Mouse (Mus musculus) monocyte, adult 59 days (primary cell): ENCODE data around the gene Cyba. TPM values are rescaled to one million over a fixed set of nuclear protein-coding genes. Genes with fewer than 3 reads are reported as not detected.

ENCODE experiments used
- total RNA-seq, 2 experiments: library from RNA; stranded (reverse); gene quantifications; one replicate each; pipeline ENCODE4 v1.2.4; 2023

Cyba gene
- total RNA-seq: 100 to 1,000 TPM; 719 to 753 TPM

GRCm38 (mm10) chr8:122432443-122433268 is at the start of gene Cyba:
Cyba (minus strand) TSS chr8:122432930.

GRCm38 (mm10) chr8:122475580-122476320 is 43.0 kb upstream of the Cyba start, which contains the start of the genes Rnf166 and Ctu2:
Rnf166 (minus strand) TSS chr8:122476064.
Ctu2 (plus strand) TSS chr8:122476143.

GRCm38 (mm10) chr8:122460524-122461472 is 28.1 kb upstream of the Cyba start, which contains the start of gene Snai3:
Snai3 (minus strand) TSS chr8:122460733.

GRCm38 (mm10) chr8:122443262-122444006 is 10.7 kb upstream of the Cyba start, which contains the start of gene Mvd:
Mvd (minus strand) TSS chr8:122443422.

GRCm38 (mm10) chr8:122421376-122422070 is 11.2 kb downstream of the Cyba start, which contains the start of gene Il17c:
Il17c (plus strand) TSS chr8:122422020.

GRCm38 (mm10) chr8:122376365-122377231 is 56.1 kb downstream of the Cyba start, which contains the start of gene Zc3h18:
Zc3h18 (plus strand) TSS chr8:122376609.

Other genes starting within 250 kb of the Cyba start
- 1 to 10 TPM; 6.2 to 8.8 TPM for gene Zfpm1, start 150.8 kb downstream of the Cyba start, total RNA-seq
- not detected for gene Trhr2, start 72.2 kb downstream of the Cyba start, total RNA-seq
- gene Zc3h18, start 56.3 kb downstream of the Cyba start, total RNA-seq: 10 to 100 TPM; 73.0 to 84.4 TPM
- gene Il17c, start 10.9 kb downstream of the Cyba start, total RNA-seq: under 1 TPM in 1 of 2 experiments, not detected in 1; 0.73 TPM
- gene Mvd, start 10.5 kb upstream of the Cyba start, total RNA-seq: 10 to 100 TPM; 27.0 to 27.9 TPM
- not detected for gene Snai3, start 27.8 kb upstream of the Cyba start, total RNA-seq
- gene Rnf166, start 43.1 kb upstream of the Cyba start, total RNA-seq: 10 to 100 TPM; 79.5 to 90.9 TPM
- 10 to 100 TPM; 16.9 to 21.0 TPM for gene Ctu2, start 43.2 kb upstream of the Cyba start, total RNA-seq
- 100 to 1,000 TPM; 125 to 127 TPM for gene Piezo1, start 118.4 kb upstream of the Cyba start, total RNA-seq
- 10 to 100 TPM; 23.8 to 29.1 TPM for gene Cdt1, start 135.1 kb upstream of the Cyba start, total RNA-seq
- gene Aprt, start 144.0 kb upstream of the Cyba start, total RNA-seq: 100 to 1,000 TPM; 142 to 157 TPM
- 10 to 100 TPM; 30.8 to 32.1 TPM for gene Galns, start 178.5 kb upstream of the Cyba start, total RNA-seq
- 10 to 100 TPM; 40.8 to 50.4 TPM for gene Trappc2l, start 178.7 kb upstream of the Cyba start, total RNA-seq
- under 1 TPM in 1 of 2 experiments, not detected in 1; 0.79 TPM for gene Pabpn1l, start 189.8 kb upstream of the Cyba start, total RNA-seq